Mouse (Mus musculus) intestine, embryonic 14.5 days (tissue): ENCODE measurements at regions not wholly inside any gene's neighbourhood (a gene's known extent, or its start where the extent isn't known, plus 50 kb on each side); places are given as distances from the start of the nearest gene placed in this dataset.

Source experiments
- ATAC-seq: fragments of 200-750 bp; cut with Nextera tagmentation; replicated peaks from 2 replicates; pipeline ENCODE4 v1.8.0; 2017; ENCODE audit warnings: low read depth, moderate number of reproducible peaks, moderate TSS enrichment, moderate library complexity; ENCODE audit not compliant: low FRiP score, low TSS enrichment
- DNase-seq: peaks from one replicate; pipeline ENCODE4 v3.0.0-alpha.2; 2018; ENCODE audit warnings: low spot score
- H3K27ac ChIP-seq: fragments of 300-500 bp; sonication (generic); 2 replicates; pipeline ENCODE4 v1.5.1; 2014; ENCODE audit warnings: low read depth, mild to moderate bottlenecking, control low read depth
- H3K27me3 ChIP-seq: fragments of 300-500 bp; sonication (generic); replicated peaks from 2 replicates; pipeline ENCODE4 v1.6.1; 2014; ENCODE audit warnings: low read length, control low read depth; ENCODE audit not compliant: control insufficient read depth, insufficient read depth
- H3K36me3 ChIP-seq: fragments of 300-500 bp; sonication (generic); 2 replicates; pipeline ENCODE4 v1.6.1; 2014; ENCODE audit warnings: low read length, control low read depth; ENCODE audit not compliant: control insufficient read depth, insufficient read depth
- H3K4me1 ChIP-seq: fragments of 300-500 bp; sonication (generic); replicated peaks from 2 replicates; pipeline ENCODE4 v1.6.1; 2014; ENCODE audit warnings: low read length, control low read depth, mixed read lengths; ENCODE audit not compliant: control insufficient read depth, insufficient read depth
- H3K4me2 ChIP-seq: fragments of 300-500 bp; sonication (generic); 2 replicates; pipeline ENCODE4 v1.6.1; 2014; ENCODE audit warnings: low read length
- H3K4me3 ChIP-seq: fragments of 300-500 bp; sonication (generic); 2 replicates; pipeline ENCODE4 v1.5.1; 2014; ENCODE audit warnings: low read depth, low read length, control low read depth, mixed read lengths
- H3K9ac ChIP-seq: fragments of 300-500 bp; sonication (generic); 2 replicates; pipeline ENCODE4 v1.6.1; 2014; ENCODE audit warnings: mild to moderate bottlenecking, low read length
- H3K9me3 ChIP-seq: fragments of 300-500 bp; sonication (generic); 2 replicates; pipeline ENCODE4 v1.6.1; 2016; ENCODE audit warnings: low read length, control low read depth; ENCODE audit not compliant: control insufficient read depth
- WGBS: fragments of 180-500 bp; shearing (Covaris S2); extraction: QIAGEN DNeasy Blood & Tissue Kit; methylation state at CpG from one replicate; pipeline ENCODE4 v1.1.7; 2014; 5-methylcytosine and 5-hydroxymethylcytosine counted together

DNA sequence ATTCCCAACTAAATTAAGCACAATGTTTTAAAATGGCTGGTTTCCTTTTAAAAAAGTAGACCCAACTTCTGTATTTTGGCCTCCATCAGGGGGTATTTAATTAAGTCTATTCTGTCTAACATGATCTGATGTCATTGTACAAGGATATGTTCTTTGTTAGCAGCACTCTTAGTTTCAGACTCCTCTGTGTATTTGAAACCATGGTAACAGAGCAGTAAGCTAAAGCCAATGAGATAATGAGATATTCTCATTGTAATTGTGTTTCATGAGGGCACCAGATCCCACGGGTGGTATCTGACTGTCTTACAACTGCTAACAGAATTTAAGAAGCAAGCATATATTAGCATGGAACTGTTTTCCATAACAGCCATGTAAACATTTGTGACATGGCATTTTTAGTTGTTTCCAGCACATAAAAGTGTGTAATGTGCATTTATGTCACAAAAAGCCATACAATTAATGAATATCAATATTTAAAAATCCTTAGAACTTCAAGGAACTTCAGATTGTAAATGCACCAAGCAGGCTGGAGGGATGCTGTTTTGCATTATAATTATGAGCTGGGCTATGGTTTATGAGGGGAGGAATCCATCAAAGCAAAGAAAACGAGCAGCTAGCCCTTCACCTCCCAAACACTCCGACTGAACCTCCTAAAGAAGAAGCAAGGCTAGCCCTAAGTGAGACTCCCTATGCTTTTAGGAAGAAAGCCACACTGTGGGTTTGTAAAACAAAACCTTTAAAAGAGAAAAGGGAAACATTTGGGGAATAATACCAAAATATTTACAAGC lies 240.7 kb upstream of the Veph1 start:
- Histone ChIP-seq H3K36me3 (no peaks in the 10 kb centered on the region), H3K9ac (no peak overlapping the region), H3K27me3 (no peaks in the 10 kb centered on the region), H3K4me1 (no peaks in the 10 kb centered on the region), H3K4me2 (no peak overlapping the region), H3K4me3 (no peak overlapping the region), H3K27ac (no peak overlapping the region), H3K9me3 (no peaks in the 10 kb centered on the region)
- WGBS = 60% methylated on average over 3 of the region's 3 CpGs
- no peak for ATAC-seq
- DNase-seq = no peak

DNA sequence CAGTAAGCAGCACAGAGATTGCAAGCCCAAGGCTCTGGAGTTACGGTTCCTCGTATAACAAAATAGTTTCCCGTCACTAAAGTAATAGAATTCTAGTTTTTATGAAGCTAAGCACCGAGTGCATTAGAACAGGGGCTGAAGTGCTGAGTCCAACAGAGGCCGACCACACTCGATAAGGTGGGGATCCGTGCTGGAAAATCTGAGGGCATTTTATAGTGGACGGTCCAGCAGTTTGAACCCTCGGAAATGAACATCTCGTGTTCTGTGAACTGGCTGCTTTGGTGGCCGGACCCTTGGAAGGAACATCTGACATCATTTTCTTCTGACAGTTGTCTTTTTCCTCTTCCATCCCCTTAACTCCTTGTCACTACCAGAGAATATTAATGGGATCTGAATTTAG lies 240.0 kb upstream of the Veph1 start:
- 76% methylated on average over 11 of the region's 11 CpGs for WGBS
- Histone ChIP-seq H3K4me3 (no peak overlapping the region), H3K4me1 (no peaks in the 10 kb centered on the region), H3K36me3 (no peaks in the 10 kb centered on the region), H3K4me2 (no peak overlapping the region), H3K9ac (no peak overlapping the region), H3K27ac (no peak overlapping the region), H3K9me3 (no peaks in the 10 kb centered on the region), H3K27me3 (no peaks in the 10 kb centered on the region)
- ATAC-seq (no peak), DNase-seq (no peak)

- Histone ChIP-seq H3K36me3 (no peaks in the 10 kb centered on the region), H3K4me1 (no peaks in the 10 kb centered on the region), H3K27ac (no peak overlapping the region), H3K9me3 (no peaks in the 10 kb centered on the region), H3K4me3 (no peak overlapping the region), H3K9ac (no peak overlapping the region), H3K4me2 (no peak overlapping the region), H3K27me3 (no peaks in the 10 kb centered on the region)
- no peak for DNase-seq
- 57% methylated on average over 8 of the region's 8 CpGs for WGBS
- ATAC-seq = no peak
These were observed 239.3 kb upstream of the Veph1 start for GRCm38 (mm10) chr3:66535786-66536529.

DNA sequence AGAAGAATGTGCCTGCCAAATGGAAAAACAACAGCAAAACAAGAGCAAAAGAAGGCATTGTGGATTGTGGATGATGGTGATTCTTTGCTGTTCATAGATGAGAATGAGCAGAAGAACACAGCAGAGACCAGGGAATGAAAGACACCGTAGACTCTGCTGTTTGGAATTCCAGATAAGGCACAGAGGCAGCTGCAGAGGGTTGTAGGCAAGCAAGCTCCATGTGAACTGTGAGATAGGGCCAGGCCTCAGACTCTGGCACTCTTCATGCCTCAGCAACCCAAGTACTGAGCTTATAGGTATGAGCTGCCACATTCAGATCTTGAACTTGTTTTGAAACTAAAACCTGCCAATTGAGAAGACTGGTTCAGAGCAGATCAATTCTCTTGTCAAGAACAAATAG lies 223.3 kb upstream of the Veph1 start:
- Histone ChIP-seq H3K4me2 (no peak overlapping the region), H3K4me3 (no peak overlapping the region)
- 64% methylated on average over 1 of the region's 1 CpGs for WGBS

GRCm38 (mm10) chr3:66518289-66518688 lies 221.7 kb upstream of the Veph1 start:
- ATAC-seq = no peak
- Histone ChIP-seq H3K27me3 (no peaks in the 10 kb centered on the region), H3K9ac (no peak overlapping the region), H3K36me3 (no peaks in the 10 kb centered on the region), H3K9me3 (peaks cover 5% of the 10 kb centered on the region; the same call in 1 of the 2 replicates), H3K27ac (no peak overlapping the region), H3K4me1 (no peaks in the 10 kb centered on the region), H3K4me3 (no peak overlapping the region), H3K4me2 (no peak overlapping the region)
- WGBS = 35% methylated on average over 2 of the region's 2 CpGs
- no peak for DNase-seq

More for the DNA sequence above, 223.3 kb upstream of the Veph1 start:
- DNase-seq (no peak), ATAC-seq (no peak)
- H3K9me3 ChIP-seq = peaks cover 5% of the 10 kb centered on the region; the same call in 1 of the 2 replicates
- H3K27ac ChIP-seq = no peak overlapping the region
- no peak overlapping the region for H3K9ac ChIP-seq
- H3K27me3 ChIP-seq = no peaks in the 10 kb centered on the region
- H3K4me1 ChIP-seq = no peaks in the 10 kb centered on the region
- no peaks in the 10 kb centered on the region for H3K36me3 ChIP-seq

- no peak for DNase-seq
These were observed 219.3 kb upstream of the Veph1 start for GRCm38 (mm10) chr3:66515773-66516406.

DNA sequence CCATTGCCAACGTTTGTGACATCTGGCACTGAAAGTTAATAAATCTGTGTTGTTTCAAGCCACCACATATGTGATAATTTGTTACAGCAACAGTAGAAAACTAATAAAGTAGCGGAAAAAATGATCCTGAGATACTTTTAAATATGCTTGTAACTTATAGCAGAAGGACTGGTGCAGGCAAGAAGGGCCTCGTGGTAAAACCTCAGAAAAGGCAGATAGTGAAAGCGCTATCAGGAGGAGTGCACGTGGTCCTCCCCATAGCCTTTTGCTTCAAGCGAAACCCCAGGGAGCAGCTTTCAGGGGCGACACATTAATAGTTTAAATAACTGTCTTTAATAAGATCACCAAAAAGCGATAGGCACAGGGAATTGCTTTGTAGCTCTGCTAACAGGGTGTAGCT lies 217.9 kb upstream of the Veph1 start:
- Histone ChIP-seq H3K9me3 (peaks cover 5% of the 10 kb centered on the region; the same call in 1 of the 2 replicates), H3K4me3 (no peak overlapping the region), H3K9ac (no peak overlapping the region), H3K27me3 (no peaks in the 10 kb centered on the region), H3K4me2 (no peak overlapping the region), H3K27ac (no peak overlapping the region), H3K4me1 (no peaks in the 10 kb centered on the region), H3K36me3 (no peaks in the 10 kb centered on the region)
- no peak for ATAC-seq
- no peak for DNase-seq
- WGBS = 87% methylated on average over 8 of the region's 8 CpGs

More at GRCm38 (mm10) chr3:66515773-66516406, 219.3 kb upstream of the Veph1 start:
- H3K4me3 ChIP-seq = no peak overlapping the region
- H3K4me1 ChIP-seq = no peaks in the 10 kb centered on the region
- no peak overlapping the region for H3K9ac ChIP-seq
- no peaks in the 10 kb centered on the region for H3K36me3 ChIP-seq
- 64% methylated on average over 6 of the region's 6 CpGs for WGBS
- H3K4me2 ChIP-seq = no peak overlapping the region
- peaks cover 5% of the 10 kb centered on the region; the same call in 1 of the 2 replicates for H3K9me3 ChIP-seq
- H3K27me3 ChIP-seq = no peaks in the 10 kb centered on the region
- no peak for ATAC-seq
- H3K27ac ChIP-seq = no peak overlapping the region

GRCm38 (mm10) chr3:66512408-66512807 lies 215.8 kb upstream of the Veph1 start:
- DNase-seq = no peak
- no peaks in the 10 kb centered on the region for H3K27me3 ChIP-seq

More at GRCm38 (mm10) chr3:66512408-66512807, 215.8 kb upstream of the Veph1 start:
- no peak overlapping the region for H3K27ac ChIP-seq
- H3K36me3 ChIP-seq = no peaks in the 10 kb centered on the region
- H3K4me1 ChIP-seq = no peaks in the 10 kb centered on the region
- 97% methylated on average over 1 of the region's 1 CpGs for WGBS
- H3K4me3 ChIP-seq = no peak overlapping the region
- no peak for ATAC-seq
- H3K4me2 ChIP-seq = no peak overlapping the region
- H3K9me3 ChIP-seq = peaks cover 5% of the 10 kb centered on the region; the same call in 1 of the 2 replicates
- no peak overlapping the region for H3K9ac ChIP-seq
